Mouse (Mus musculus) neural tube, embryonic 15.5 days (tissue): ENCODE results near the gene Selenom. TPM values are rescaled to one million over a fixed set of nuclear protein-coding genes. Genes with fewer than 3 reads are reported as not detected.

ENCODE experiments used
- ATAC-seq: fragments of 200-750 bp; cut with Nextera tagmentation; 2 replicates; pipeline ENCODE4 v1.8.0; 2017; ENCODE audit warnings: mild to moderate bottlenecking, moderate TSS enrichment, moderate library complexity; ENCODE audit not compliant: low FRiP score
- H3K27ac ChIP-seq: fragments of 300-500 bp; sonication (generic); replicated peaks from 2 replicates; pipeline ENCODE4 v1.5.1; 2015; ENCODE audit warnings: mild to moderate bottlenecking, inconsistent platforms
- H3K27me3 ChIP-seq: fragments of 300-500 bp; sonication (generic); replicated peaks from 2 replicates; pipeline ENCODE4 v1.6.1; 2015; ENCODE audit warnings: inconsistent platforms
- H3K36me3 ChIP-seq: fragments of 300-500 bp; sonication (generic); 2 replicates; pipeline ENCODE4 v1.6.1; 2015; ENCODE audit warnings: inconsistent platforms
- H3K4me1 ChIP-seq: fragments of 300-500 bp; sonication (generic); 2 replicates; pipeline ENCODE4 v1.6.1; 2015; ENCODE audit warnings: inconsistent platforms
- H3K4me2 ChIP-seq: fragments of 300-500 bp; sonication (generic); 2 replicates; pipeline ENCODE4 v1.6.1; 2015; ENCODE audit warnings: inconsistent platforms, mild to moderate bottlenecking, moderate library complexity
- H3K4me3 ChIP-seq: fragments of 300-500 bp; sonication (generic); replicated peaks from 2 replicates; pipeline ENCODE4 v1.5.1; 2015; ENCODE audit warnings: mild to moderate bottlenecking, inconsistent platforms
- H3K9ac ChIP-seq: fragments of 300-500 bp; sonication (generic); replicated peaks from 2 replicates; pipeline ENCODE4 v1.6.1; 2015; ENCODE audit warnings: mild to moderate bottlenecking, inconsistent platforms
- H3K9me3 ChIP-seq: fragments of 300-500 bp; sonication (generic); replicated peaks from 2 replicates; pipeline ENCODE4 v1.6.1; 2016; ENCODE audit warnings: inconsistent platforms
- WGBS: fragments of 180-500 bp; shearing (Covaris S2); methylation state at CpG from one replicate; pipeline ENCODE4 v1.1.7; 2015; ENCODE audit warnings: mixed read lengths; 5-methylcytosine and 5-hydroxymethylcytosine counted together
- polyA plus RNA-seq: library from polyadenylated mRNA; unstranded; fragments of >200 nt; fragmentation: Nextera tagmentation; extraction: Ambion mirVana; gene quantifications from 2 replicates; pipeline ENCODE4 v1.2.1, GENCODE M21; 2015

Selenom gene
- 174 and 188 TPM in 2 replicates for polyA plus RNA-seq

DNA sequence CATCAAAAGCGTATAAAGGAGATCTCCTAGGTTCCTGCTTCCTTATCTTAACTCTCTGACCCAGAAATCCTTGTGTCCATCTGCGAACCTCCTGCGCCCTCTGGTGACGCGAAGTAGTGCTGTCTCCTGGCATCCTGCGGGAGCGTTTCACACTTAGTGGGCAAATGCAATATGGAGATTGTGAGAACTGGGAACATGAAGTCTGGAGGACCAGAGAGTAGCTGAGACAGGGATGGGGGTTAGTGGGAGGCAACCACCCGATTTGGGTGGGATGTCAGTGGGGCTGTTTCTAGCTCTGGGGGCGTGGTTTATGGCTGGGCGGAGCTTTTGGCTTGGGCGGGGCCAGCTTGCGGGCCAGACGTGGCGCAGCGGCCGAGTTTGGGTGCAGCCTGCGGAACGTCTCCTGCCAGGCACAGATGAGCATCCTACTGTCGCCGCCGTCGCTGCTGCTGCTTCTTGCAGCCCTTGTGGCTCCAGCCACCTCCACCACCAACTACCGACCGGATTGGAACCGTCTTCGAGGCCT, at the start of gene Selenom:
Gene Selenom (plus strand): TSS at position 156 of the 526 bp plus-strand sequence.
- peak within 1 kb of the TSS; percentile 53 for H3K4me3 ChIP-seq
- peak within 1 kb of the TSS; percentile 84 for H3K4me2 ChIP-seq
- peak within 1 kb of the TSS; percentile 58 for H3K9ac ChIP-seq
- peak; percentile 78 for ATAC-seq
- peak within 1 kb of the TSS; percentile 58; the same call in 1 of the 2 replicates for H3K27ac ChIP-seq
- H3K36me3 ChIP-seq, result no peaks in the 10 kb centered on the region
- H3K4me1 ChIP-seq, result peaks cover 41% of the 10 kb centered on the region
- WGBS, result under 1% methylated on average over 26 of the region's 26 CpGs
- H3K27me3 ChIP-seq, result peaks cover 21% of the 10 kb centered on the region
- H3K9me3 ChIP-seq, result no peaks in the 10 kb centered on the region

DNA sequence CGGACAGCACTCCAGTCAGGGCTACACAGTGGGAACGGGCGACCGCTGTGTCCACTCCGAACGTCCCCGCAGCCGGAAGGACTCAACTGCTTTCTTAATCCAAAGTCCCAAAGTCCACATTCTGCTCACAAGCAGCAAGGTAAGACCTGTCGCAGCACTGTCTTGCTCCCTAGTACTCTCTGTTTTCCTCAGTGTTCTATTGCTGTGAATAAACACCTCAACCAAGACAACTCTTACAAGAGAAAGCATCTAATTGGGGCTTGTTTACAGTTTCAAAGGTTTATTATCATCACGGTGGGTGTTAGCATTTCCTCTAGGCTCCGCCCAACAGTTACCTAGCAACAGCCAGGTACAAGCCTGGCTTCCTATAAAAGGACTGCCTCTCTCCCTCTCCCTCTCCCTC, 43.0 kb upstream of the Selenom start:
- no peaks in the 10 kb centered on the region for H3K4me1 ChIP-seq
- no peak overlapping the region for H3K9ac ChIP-seq
- H3K4me2 ChIP-seq, result no peak overlapping the region
- no peak for ATAC-seq
- no peak overlapping the region for H3K4me3 ChIP-seq
- H3K36me3 ChIP-seq, result no peaks in the 10 kb centered on the region
- H3K9me3 ChIP-seq, result no peaks in the 10 kb centered on the region
- WGBS, result 22% methylated on average over 11 of the region's 11 CpGs
- H3K27me3 ChIP-seq, result no peaks in the 10 kb centered on the region
- no peak overlapping the region for H3K27ac ChIP-seq

DNA sequence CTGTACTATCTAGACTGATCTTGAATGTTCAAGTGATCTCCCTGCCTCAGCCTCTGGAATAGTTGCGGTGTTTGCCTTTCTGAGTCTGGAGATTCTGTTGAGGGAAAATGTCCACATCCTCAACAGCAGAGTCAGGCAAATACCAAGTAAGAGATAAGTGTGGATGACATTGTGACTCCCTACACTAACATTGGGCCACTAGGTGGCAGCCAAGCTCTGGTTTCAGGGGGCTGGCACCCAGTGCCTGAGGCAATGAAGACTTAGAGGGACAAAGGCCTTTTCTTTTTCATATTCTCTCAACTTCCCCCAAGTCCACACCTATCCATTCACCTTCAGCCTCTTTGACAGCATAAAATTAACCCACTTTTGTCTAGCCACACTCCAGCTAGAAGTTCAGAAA, 42.0 kb upstream of the Selenom start:
- no peaks in the 10 kb centered on the region for H3K36me3 ChIP-seq
- ATAC-seq, result no peak
- H3K4me2 ChIP-seq, result no peak overlapping the region
- H3K27me3 ChIP-seq, result no peaks in the 10 kb centered on the region
- no peak overlapping the region for H3K27ac ChIP-seq
- H3K4me3 ChIP-seq, result no peak overlapping the region
- H3K9me3 ChIP-seq, result no peaks in the 10 kb centered on the region
- H3K9ac ChIP-seq, result no peak overlapping the region
- WGBS, result 33% methylated on average over 1 of the region's 1 CpGs
- no peaks in the 10 kb centered on the region for H3K4me1 ChIP-seq

DNA sequence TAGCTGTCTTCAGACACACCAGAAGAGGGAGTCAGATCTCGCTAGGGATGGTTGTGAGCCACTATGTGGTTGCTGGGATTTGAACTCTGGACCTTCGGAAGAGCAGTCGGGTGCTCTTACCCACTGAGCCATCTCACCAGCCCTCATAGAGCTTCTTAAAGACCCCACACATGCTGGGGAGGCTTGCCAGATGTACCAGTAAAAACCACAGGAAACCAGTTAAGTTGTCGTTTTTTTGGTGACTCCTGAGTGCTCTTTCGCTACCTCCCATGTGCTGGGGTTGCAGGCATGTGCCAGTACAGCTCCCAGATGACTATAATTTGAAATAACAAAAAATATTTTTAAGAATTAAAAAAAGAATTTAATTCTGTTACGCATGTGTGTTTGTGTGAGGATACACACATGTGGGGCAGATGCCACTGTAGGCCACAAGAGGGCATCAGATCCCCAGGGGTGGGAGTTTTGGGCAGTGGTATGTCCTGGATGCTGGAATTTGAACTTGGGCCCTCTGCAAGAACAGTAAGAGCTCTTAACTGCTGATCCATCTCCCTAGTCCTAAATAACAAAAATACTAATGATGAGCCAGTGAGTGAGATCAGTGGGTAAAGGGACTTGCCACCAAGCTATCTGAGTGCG, 39.9 kb upstream of the Selenom start:
- ATAC-seq, result no peak
- WGBS, result 89% methylated on average over 7 of the region's 7 CpGs
- no peaks in the 10 kb centered on the region for H3K9me3 ChIP-seq
- H3K27ac ChIP-seq, result no peak overlapping the region
- H3K27me3 ChIP-seq, result no peaks in the 10 kb centered on the region
- H3K4me1 ChIP-seq, result no peaks in the 10 kb centered on the region
- no peaks in the 10 kb centered on the region for H3K36me3 ChIP-seq
- no peak overlapping the region for H3K9ac ChIP-seq
- H3K4me3 ChIP-seq, result no peak overlapping the region
- H3K4me2 ChIP-seq, result no peak overlapping the region

DNA sequence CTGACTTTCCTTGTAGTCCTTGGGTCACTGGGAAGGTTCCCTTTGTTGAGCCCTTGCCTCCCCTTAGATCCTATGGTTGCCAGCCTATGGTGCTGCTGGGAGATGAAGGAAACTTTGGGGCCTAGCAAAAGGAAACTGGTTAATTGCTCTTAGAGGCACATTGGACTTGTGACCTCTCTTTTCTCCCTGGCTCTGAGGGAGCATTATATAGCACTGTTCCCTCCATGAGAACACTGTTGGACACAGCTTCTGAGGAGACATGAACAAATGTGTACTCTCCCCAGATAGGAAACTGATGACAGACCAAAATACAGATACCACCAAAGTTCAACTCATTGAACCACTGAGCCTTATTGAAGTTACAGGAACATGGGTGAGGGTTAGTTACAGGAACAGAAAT, 39.0 kb upstream of the Selenom start:
- Histone ChIP-seq H3K9ac (no peak overlapping the region), H3K27ac (no peak overlapping the region), H3K4me2 (no peak overlapping the region), H3K27me3 (no peaks in the 10 kb centered on the region), H3K4me3 (no peak overlapping the region), H3K4me1 (no peaks in the 10 kb centered on the region), H3K36me3 (no peaks in the 10 kb centered on the region), H3K9me3 (no peaks in the 10 kb centered on the region)
- no peak for ATAC-seq

DNA sequence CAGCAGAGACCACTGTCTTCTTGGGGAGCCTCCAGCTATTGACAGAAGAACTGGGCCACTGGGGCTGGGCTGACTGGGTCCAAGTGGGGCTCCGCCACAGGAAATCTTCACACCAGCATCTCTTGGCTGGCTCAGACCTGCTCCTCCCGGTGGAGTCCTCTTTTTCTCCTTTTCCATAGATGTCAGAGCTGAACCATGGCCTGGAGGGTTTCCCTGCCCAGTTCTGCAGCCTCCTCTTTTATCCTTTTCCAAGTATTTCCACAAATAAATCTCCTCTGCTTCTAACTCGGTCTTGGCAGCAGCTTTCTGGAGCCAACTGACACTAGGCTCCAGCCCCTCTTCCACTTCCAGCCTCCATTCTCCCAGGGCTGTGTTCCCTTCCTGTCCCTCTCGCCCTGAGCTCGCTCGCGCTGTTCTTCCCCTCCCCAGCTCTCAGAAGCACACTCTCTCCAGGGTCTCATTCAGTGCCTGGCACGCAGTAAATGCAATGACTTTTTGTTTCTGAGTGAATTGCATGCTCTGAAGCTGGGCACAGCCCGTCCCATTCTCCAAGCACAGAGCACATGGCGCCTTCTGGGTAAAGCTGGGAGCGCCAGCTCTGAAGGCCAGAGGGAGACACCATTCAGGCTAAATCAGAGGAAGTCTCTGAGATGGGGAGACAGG, 30.4 kb upstream of the Selenom start:
- WGBS, result 39% methylated on average over 11 of the region's 11 CpGs
- Histone ChIP-seq H3K4me3 (no peak overlapping the region), H3K27me3 (no peaks in the 10 kb centered on the region), H3K4me2 (no peak overlapping the region; the same call in 1 of the 2 replicates), H3K27ac (peak overlapping the region; percentile 74), H3K9ac (no peak overlapping the region), H3K36me3 (no peaks in the 10 kb centered on the region), H3K4me1 (peaks cover 15% of the 10 kb centered on the region), H3K9me3 (no peaks in the 10 kb centered on the region)
- peak; percentile 82 for ATAC-seq

DNA sequence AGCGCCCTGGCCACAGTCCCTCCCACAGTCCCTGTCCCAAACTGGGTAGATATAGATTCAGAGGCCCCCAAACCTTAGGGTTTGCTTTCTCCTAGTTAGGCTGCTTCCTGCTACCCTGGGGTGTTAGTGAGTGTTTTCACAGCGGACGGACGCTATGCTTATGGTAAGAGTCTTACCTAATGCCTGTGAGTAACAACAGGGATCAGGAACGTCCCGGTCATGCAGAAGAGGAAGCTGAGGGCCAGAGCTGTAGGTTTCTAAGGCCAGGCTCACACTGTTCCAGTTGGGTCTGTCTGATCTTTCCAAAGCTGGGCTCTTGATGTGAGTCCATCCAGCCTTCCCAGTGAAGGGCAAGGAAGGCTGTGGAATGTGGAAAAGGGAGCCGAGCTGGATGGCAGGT, 28.1 kb upstream of the Selenom start:
- Histone ChIP-seq H3K27ac (no peak overlapping the region), H3K9me3 (no peaks in the 10 kb centered on the region), H3K4me2 (no peak overlapping the region), H3K4me3 (no peak overlapping the region), H3K27me3 (no peaks in the 10 kb centered on the region), H3K36me3 (no peaks in the 10 kb centered on the region), H3K9ac (no peak overlapping the region), H3K4me1 (peaks cover 15% of the 10 kb centered on the region)
- WGBS, result 77% methylated on average over 7 of the region's 7 CpGs
- ATAC-seq, result no peak

DNA sequence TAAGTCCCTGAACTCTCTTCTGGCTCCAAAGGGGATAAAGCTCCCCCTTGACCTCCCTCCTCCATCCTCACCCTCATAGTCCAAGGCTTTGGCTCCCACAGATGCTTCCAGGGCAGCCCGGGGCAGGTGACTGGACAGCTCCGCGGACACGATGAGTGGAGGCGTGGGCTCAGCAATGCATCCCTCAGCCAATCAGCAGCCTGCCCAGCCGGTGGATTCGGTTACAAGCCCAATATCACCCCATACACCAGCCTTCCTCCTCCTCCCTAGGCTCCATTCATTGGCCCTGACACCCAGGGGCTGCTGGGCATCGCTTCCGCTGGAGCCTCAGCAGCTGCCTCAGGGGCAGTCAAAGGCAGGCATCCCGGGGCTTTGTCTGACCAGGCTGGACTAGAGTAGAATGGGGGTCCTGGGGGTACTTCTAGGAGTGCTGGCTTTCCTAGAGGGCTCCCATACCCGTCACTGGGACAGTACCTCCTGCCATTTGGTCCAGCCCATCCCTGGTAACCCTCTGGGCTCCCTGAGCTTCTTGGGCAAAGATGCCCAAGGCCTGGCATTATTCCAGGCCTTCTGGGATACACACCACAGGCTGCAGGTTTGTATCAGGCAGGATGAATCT, 26.4 kb upstream of the Selenom start, which contains the start of gene Pla2g3:
Gene Pla2g3 (plus strand): TSS at position 333 of the 619 bp plus-strand sequence.
- Histone ChIP-seq H3K4me3 (no peak within 1 kb of the TSS), H3K27me3 (no peaks in the 10 kb centered on the region), H3K27ac (no peak within 1 kb of the TSS), H3K36me3 (no peaks in the 10 kb centered on the region), H3K4me1 (peaks cover 15% of the 10 kb centered on the region), H3K9ac (no peak within 1 kb of the TSS), H3K9me3 (no peaks in the 10 kb centered on the region), H3K4me2 (no peak within 1 kb of the TSS; the same call in 1 of the 2 replicates)
- ATAC-seq, result no peak
- WGBS, result 20% methylated on average over 11 of the region's 11 CpGs

DNA sequence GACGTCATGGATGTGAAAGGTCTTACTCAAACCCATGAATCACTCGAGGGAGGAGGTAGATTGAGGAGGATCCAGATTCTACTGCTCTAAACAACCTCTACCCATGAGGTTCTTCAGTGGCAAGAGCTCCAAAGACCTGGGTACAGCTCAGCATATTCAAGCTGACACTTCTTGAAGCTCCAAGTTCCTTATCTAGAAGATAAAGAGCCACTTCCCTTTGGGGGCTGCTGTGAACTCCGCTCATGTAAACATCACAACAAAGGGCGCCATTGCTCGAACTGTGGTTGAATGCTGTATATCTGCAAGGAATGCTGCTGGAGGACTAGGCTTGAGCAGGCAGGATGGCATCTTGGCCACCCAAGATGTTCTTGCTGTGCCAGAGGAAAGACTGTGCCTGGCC, 25.4 kb upstream of the Selenom start:
- Histone ChIP-seq H3K4me1 (peaks cover 8% of the 10 kb centered on the region), H3K36me3 (no peaks in the 10 kb centered on the region), H3K27ac (no peak overlapping the region), H3K9me3 (no peaks in the 10 kb centered on the region), H3K4me3 (no peak overlapping the region), H3K4me2 (no peak overlapping the region), H3K27me3 (no peaks in the 10 kb centered on the region), H3K9ac (no peak overlapping the region)
- 88% methylated on average over 5 of the region's 5 CpGs for WGBS
- ATAC-seq, result no peak

DNA sequence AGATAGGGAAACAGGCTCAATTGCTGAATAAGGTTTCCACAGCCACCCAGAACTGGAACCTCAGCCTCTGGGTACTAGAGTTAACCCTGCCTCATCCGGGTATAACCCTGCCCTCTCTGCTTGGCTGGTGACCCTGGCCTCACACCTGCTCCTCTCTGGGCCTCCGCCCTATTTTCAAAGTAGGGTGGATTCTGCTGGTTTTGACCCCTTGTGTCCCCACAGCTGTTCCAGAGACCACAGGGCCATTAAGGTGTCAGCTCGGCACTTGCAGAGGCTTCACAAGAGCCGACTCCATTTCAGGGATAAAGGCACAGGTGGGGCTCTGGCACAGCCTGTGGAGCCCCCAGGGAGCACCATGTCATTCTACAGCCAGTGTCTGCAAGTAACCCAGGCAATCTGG, 21.7 kb upstream of the Selenom start:
- no peak overlapping the region for H3K4me3 ChIP-seq
- WGBS, result 64% methylated on average over 4 of the region's 4 CpGs
- no peak for ATAC-seq
- no peak overlapping the region for H3K4me2 ChIP-seq
- H3K9me3 ChIP-seq, result no peaks in the 10 kb centered on the region
- H3K4me1 ChIP-seq, result no peaks in the 10 kb centered on the region
- no peak overlapping the region for H3K27ac ChIP-seq
- H3K27me3 ChIP-seq, result no peaks in the 10 kb centered on the region
- no peak overlapping the region for H3K9ac ChIP-seq
- no peaks in the 10 kb centered on the region for H3K36me3 ChIP-seq

DNA sequence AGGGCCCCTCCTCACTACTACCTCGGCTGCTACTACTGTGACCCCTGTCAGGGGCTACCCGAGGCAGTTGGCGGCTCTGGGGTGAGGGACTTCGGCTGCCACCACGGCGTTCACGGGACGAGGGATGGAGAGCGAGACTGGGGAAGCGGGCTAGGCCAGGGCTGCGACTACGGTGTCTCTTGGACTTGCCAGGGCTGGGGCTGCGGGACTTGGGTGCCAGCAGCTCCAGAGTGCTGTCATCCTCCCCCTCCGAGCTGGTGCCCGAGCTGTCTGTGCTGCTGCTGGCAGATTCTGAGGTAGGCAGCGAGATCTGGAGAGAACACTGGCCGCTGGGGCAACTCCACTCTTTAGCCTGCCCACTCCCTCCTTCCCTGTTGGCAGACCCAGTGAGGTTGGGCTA, 19.6 kb upstream of the Selenom start:
- no peak for ATAC-seq
- 81% methylated on average over 17 of the region's 17 CpGs for WGBS
- Histone ChIP-seq H3K4me2 (no peak overlapping the region), H3K27me3 (no peaks in the 10 kb centered on the region), H3K4me1 (no peaks in the 10 kb centered on the region), H3K36me3 (no peaks in the 10 kb centered on the region), H3K4me3 (no peak overlapping the region), H3K9me3 (no peaks in the 10 kb centered on the region), H3K9ac (no peak overlapping the region), H3K27ac (no peak overlapping the region)

DNA sequence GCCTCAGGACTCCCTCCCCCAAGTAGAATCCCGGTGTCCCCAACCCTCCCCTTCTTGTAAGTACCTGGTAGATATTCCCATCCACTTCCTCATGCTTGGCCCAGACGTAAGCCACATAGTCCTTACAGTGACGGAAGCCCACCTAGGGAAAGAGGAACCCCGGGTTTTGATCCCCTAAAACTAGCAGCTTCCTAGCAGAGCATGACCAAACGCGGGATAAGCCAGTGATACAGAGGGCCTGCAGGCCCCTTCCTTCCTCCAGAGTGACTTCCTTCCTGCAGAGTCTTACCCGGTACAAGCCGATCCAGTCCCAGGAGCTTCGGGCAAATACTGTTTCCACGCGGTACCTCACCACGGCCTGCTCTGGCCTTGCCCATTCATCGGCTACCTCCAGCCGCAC, 19.0 kb upstream of the Selenom start:
- Histone ChIP-seq H3K27ac (no peak overlapping the region), H3K4me1 (no peaks in the 10 kb centered on the region), H3K4me2 (no peak overlapping the region), H3K9ac (no peak overlapping the region), H3K4me3 (no peak overlapping the region), H3K36me3 (no peaks in the 10 kb centered on the region), H3K27me3 (no peaks in the 10 kb centered on the region), H3K9me3 (no peaks in the 10 kb centered on the region)
- WGBS, result 96% methylated on average over 14 of the region's 14 CpGs
- no peak for ATAC-seq
